Mouse (Mus musculus): ENCODE results near the gene Pik3ip1. TPM values are rescaled to one million over a fixed set of nuclear protein-coding genes. Genes with fewer than 3 reads are reported as not detected.

The Pik3ip1 gene
- total RNA-seq, 2 experiments from 2014 or later, result 22.9 to 23.4 TPM

DNA sequence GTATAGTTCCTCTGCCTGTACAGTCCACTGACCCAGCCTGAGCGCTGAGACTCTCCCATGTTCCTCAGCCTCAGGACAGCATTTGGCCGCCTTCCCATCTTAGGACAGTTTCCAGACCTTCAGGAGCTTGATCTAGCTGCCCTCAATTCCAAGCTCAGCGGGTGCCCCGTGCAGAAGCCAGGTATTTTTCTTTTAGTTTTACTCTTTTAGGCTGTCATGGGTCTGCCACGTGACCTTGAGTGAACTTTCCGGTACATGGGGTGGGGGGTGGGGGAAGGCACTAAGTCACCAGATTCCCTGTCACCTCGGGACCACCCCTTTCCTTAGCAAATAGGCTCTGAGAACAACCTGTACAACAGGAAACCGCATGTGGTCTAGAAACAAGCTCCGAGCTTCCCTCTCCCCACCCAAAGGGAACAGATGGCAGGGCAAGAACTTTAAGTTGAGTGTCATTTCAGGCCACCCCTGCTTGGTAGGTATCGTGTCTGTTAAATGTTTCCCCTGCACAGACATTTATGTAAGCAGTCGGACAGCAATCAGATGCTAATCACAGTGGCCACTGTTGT lies 5.5 kb downstream of the Pik3ip1 start:
- intact Hi-C loops (cut with DNase I), result no loop called here
- DNase-seq, result peak; percentile 65

- no peak for DNase-seq
- intact Hi-C loops (cut with DNase I), result no loop called here
Measured at GRCm38 (mm10) chr11:3336602-3337001, 6.4 kb downstream of the Pik3ip1 start.

DNA sequence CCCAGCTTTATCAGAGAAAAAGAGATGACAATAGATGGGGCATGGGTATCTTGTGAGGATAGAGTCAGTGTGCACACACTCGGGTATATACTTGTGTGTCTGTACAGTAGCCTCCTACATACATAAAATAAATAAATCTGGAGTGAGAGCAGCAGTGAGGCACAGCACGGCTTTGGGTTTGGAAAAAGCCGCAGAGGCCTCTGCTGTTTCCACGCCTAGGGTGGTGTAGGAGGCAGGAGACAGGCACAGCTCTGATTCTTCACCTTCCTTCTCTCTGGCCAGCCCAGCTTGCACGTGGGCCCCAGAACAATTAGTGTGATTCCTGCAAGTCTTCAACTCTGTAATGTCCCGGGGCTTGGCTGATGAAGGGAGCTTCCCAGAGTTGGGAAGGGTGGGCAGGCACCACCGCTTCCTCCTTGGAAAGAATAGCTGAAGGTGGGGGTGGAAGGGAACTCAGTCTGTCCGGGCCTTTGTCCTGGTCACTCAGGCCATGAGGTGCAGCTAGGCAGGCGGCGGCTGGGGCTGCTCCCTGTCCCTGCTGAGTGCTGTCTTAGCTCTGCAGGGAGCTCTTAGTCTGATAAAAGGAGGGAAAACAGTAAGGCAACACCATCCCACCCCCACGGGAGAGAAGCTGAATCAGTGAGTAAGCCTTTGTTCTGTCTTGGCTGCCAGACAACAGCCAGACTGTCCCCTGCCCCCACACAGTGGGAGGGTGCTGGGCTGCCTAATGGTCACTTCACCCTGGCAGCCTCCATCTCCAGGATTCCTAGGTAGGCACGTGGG lies 7.2 kb downstream of the Pik3ip1 start:
- DNase-seq, result peak; percentile 80
- intact Hi-C loops (cut with DNase I), result no loop called here

DNA sequence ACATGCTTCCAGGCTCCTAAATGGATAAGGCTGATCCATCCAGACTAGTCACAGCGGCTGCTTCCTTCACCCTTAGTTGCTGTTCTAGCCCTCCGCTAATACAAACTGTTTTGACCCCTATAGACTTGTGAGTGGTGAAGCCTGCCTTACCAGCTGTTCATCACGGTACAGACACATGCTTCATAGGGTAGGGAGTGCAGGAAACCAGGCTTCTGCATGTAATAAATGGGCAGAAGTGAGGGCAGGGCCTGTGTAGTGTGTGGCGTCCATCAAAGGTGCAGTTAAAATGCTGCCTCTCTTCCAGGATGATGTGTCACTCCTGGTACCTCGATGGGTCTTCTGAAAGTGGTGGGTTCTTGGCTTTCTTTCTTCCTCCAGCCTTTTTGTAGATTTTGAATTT lies 7.8 kb downstream of the Pik3ip1 start:
- intact Hi-C loops (cut with DNase I), result no loop called here
- no peak for DNase-seq

- DNase-seq, result no peak
- intact Hi-C loops (cut with DNase I), result no loop called here
Measured at GRCm38 (mm10) chr11:3341476-3341875, 11.3 kb downstream of the Pik3ip1 start.

DNA sequence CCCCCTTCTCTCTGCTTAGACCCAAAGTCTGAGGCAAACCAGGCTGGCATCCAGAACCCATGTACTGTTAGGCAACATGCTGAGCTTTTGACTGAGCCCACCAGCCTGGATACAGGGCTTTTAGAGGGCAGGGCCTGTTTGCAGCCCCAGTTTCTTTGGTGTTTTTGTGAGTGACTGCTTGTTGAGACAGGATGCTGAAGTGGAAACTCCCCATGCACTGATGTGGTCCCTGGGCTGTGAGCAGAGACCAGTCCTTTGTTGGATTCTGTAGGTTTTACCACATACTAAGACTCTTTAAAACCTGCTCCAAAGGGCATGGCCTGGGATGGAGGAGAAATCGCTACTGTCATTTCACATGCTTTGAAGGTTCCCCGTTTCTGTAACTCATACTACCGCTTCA lies 14.7 kb downstream of the Pik3ip1 start:
- intact Hi-C loops (cut with DNase I), result no loop called here
- DNase-seq, result no peak

- DNase-seq, result no peak
- intact Hi-C loops (cut with DNase I), result no loop called here
Measured at GRCm38 (mm10) chr11:3346351-3346750, 16.1 kb downstream of the Pik3ip1 start.

DNA sequence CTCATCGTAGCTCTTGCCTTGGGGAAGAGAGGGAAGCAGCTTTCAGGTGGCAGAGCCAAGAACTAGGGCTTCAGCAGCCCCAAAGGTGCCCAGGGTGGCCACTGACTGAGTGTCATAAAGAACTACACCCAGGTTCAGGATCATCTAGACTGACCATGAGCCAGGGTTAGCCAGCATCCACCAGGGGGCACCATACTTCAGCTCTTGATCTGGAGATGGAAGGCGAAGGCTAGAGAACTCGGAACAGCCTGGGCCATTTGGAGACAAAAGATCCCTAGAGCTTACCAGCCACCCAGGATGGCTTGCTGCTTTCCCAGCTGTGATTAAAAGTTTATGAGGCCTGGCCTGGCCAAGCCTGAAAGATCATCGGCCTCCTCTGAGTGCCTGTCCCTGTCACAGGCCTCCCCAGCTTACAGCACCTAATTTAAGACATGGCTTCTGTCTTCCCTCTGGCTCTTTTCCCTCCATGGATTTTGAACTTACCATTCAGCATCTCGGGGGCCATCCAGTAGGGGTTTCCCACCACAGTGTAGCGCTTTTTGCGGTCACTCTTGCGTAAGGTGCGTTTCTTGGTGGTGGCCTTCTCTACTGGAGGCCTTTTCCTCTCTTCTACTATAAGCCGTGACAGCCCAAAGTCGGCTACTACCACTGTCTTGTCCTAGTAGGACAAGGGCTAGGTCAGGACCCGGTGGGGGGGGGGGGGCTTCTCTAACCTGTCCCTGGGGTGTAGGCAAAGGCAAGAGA lies 17.1 kb downstream of the Pik3ip1 start:
- intact Hi-C loops (cut with DNase I), result no loop called here
- DNase-seq, result peak; percentile 90

DNA sequence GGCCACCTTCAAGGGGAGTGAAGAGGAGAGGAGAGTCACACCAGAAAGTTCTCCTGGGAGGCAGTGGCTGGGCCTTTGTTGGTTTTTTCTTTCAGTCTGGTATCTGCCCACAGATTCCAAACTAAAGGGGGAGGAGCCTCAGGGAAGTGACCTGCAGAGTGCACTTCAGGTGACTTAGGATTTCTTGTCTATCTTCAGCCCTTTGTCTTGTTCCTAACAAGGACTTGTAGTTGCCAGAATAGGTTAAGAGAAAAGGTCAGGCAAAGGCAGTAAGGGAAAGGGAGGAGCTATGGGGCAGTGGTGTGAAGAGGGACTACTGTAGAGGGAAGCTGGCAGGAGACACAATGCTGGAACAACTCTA lies 17.6 kb downstream of the Pik3ip1 start:
- intact Hi-C loops (cut with DNase I), result no loop called here
- DNase-seq, result no peak

- intact Hi-C loops (cut with DNase I), result no loop called here
- no peak for DNase-seq
Measured at GRCm38 (mm10) chr11:3348576-3349342, 18.6 kb downstream of the Pik3ip1 start.

DNA sequence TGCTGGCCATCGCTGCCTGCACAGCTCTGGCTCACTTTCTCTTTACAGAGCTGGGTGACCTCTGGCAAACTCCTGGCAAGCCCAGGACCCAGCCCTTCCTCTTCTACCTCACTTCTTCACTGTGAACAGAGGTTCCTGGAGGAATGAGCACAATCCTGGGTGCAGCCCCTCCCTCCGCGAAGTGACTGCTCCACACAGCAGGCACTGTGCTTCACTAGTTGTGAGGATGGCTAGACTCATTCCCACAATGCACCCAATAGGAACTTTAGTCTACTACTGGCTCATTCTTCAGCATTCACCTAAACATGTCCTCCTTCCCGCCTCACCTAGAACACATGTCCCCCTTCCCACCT lies 19.1 kb downstream of the Pik3ip1 start:
- no peak for DNase-seq
- intact Hi-C loops (cut with DNase I), result no loop called here

- intact Hi-C loops (cut with DNase I), result no loop called here
- DNase-seq, result no peak
Measured at GRCm38 (mm10) chr11:3352131-3352530, 21.9 kb downstream of the Pik3ip1 start.

GRCm38 (mm10) chr11:3352990-3353585 lies 22.9 kb downstream of the Pik3ip1 start:
- intact Hi-C loops (cut with DNase I), result no loop called here
- DNase-seq, result no peak

GRCm38 (mm10) chr11:3362854-3363253 lies 32.7 kb downstream of the Pik3ip1 start:
- DNase-seq, result no peak
- intact Hi-C loops (cut with DNase I), result no loop called here

DNA sequence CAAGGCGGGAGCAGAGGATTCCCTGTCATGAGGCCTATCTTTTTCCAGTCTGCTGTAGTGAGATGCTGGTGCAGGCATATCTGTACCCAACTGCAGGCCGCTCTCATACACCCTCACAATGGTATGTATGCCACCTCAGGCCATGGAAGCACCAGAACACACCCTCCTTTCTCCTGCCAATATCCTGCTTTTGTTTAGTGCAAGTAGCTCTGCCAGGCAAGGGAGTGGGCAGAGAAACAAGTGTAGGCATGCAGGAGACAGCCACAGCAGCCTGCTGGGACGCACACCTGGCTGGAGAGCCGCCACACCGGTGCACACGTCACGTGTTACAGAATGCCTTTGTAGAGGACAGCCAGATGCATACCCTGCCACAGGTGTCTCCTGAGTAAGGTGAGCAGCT lies 36.2 kb downstream of the Pik3ip1 start:
- no peak for DNase-seq
- intact Hi-C loops (cut with DNase I), result no loop called here

- DNase-seq, result no peak
- intact Hi-C loops (cut with DNase I), result no loop called here
Measured at GRCm38 (mm10) chr11:3368983-3369382, 38.8 kb downstream of the Pik3ip1 start.

DNA sequence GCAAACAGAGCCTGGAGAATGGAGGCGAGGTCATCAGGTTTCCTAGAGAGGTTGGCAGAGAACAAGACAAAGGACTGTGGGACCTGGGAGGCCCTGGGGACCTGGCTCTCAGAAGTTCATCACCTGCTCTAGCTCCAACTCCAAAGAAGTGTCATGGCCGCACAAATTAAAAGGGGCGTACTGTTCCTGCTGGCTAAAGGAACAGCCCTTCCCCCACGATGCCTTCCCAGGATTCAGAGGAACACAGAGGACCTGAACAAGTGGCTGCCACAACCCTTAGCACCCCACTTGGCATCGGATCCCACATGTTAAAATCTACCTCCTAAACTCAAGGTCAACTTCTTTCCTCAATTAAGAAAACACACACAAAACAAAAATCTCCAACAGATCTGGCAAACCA lies 39.2 kb downstream of the Pik3ip1 start:
- intact Hi-C loops (cut with DNase I), result no loop called here
- DNase-seq, result no peak

- intact Hi-C loops (cut with DNase I), result no loop called here
- DNase-seq, result no peak
Measured at GRCm38 (mm10) chr11:3370162-3370561, 40.0 kb downstream of the Pik3ip1 start.

GRCm38 (mm10) chr11:3370928-3371598 lies 40.9 kb downstream of the Pik3ip1 start:
- intact Hi-C loops (cut with DNase I), result no loop called here

GRCm38 (mm10) chr11:3371599-3372295 lies 41.5 kb downstream of the Pik3ip1 start:
- DNase-seq, result no peak
- intact Hi-C loops (cut with DNase I), result no loop called here

More at GRCm38 (mm10) chr11:3370928-3371598, 40.9 kb downstream of the Pik3ip1 start:
- peak; percentile 86 for DNase-seq

All from left cerebral cortex, postnatal 4 days (tissue).